Mouse (Mus musculus) G1E (cell line): ENCODE results near the gene Hist1h1b.
"Not testable (repeated sequence)": the region's sequence is repeated elsewhere in the genome, so short reads cannot be mapped to it uniquely, and the experiment has no call there.

Source experiments
- CTCF ChIP-seq: IDR thresholded peaks from 2 replicates; pipeline ENCODE4 v1.5.1; 2012; ENCODE audit warnings: low read depth, low read length, inconsistent platforms, mixed read lengths
- GATA1 ChIP-seq: IDR thresholded peaks from 2 replicates; pipeline ENCODE4 v1.6.1; 2012; ENCODE audit warnings: borderline replicate concordance, low read length, inconsistent platforms, mixed read lengths
- GATA2 ChIP-seq: IDR thresholded peaks from 2 replicates; pipeline ENCODE4 v1.6.1; 2012; ENCODE audit warnings: low read depth, low read length, inconsistent platforms, borderline replicate concordance
- POLR2AphosphoS5 ChIP-seq: IDR thresholded peaks from 2 replicates; pipeline ENCODE4 v1.6.1; 2012; ENCODE audit warnings: low read depth, low read length, inconsistent platforms; ENCODE audit not compliant: insufficient replicate concordance
- TAL1 ChIP-seq: conservative IDR thresholded peaks from 2 replicates; pipeline ENCODE4 v1.6.1; 2012; ENCODE audit warnings: low read depth, low read length, inconsistent platforms, mixed read lengths

- not testable (repeated sequence) for TF ChIP-seq CTCF, GATA1, TAL1, GATA2
- peak; percentile 83 for TF ChIP-seq POLR2AphosphoS5
These were observed 2.2 kb upstream of the Hist1h1b start for GRCm38 (mm10) chr13:21782361-21783254.
